Mouse (Mus musculus) heart, adult 10 weeks (tissue): ENCODE data around the gene 9130023H24Rik. TPM values are rescaled to one million over a fixed set of nuclear protein-coding genes. Genes with fewer than 3 reads are reported as not detected.

Source experiments
- polyA plus RNA-seq: library from polyadenylated mRNA; stranded (reverse); fragments of 350-450 nt; fragmentation: Illumina TruSeq; extraction: RNeasy Lipid Tissue Mini Kit (QIAGEN cat#74804); gene quantifications from one replicate; pipeline ENCODE4 v1.2.3, GENCODE M21; 2014; ENCODE audit warnings: low read depth, low replicate concordance

9130023H24Rik gene
- 1.8 TPM for polyA plus RNA-seq

GRCm38 (mm10) chr7:128237927-128238778, at the start of gene 9130023H24Rik:
9130023H24Rik (minus strand) TSS chr7:128238031.

DNA sequence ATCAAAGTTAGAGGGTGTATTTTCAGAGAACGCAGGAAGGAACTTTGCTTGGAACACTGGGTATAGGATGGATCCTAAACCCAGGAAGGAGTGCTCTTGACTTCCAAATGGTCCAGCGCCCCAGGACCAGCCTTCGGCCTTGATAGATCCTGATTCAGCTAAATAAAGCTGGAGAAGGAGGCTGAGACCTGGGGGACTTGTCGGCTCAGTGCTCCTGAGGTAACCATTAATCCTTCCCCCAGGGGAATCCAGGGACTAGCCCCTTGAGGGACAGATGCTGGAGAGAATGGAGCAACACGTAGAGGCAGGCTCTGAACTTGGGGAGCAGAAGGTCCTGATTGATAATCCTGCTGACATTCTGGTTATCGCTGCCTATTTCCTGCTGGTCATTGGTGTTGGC, 27.6 kb upstream of the 9130023H24Rik start, which contains the start of gene Slc5a2:
TSS of gene Slc5a2 (plus strand) at position 247 of the 400 bp plus-strand sequence.

DNA sequence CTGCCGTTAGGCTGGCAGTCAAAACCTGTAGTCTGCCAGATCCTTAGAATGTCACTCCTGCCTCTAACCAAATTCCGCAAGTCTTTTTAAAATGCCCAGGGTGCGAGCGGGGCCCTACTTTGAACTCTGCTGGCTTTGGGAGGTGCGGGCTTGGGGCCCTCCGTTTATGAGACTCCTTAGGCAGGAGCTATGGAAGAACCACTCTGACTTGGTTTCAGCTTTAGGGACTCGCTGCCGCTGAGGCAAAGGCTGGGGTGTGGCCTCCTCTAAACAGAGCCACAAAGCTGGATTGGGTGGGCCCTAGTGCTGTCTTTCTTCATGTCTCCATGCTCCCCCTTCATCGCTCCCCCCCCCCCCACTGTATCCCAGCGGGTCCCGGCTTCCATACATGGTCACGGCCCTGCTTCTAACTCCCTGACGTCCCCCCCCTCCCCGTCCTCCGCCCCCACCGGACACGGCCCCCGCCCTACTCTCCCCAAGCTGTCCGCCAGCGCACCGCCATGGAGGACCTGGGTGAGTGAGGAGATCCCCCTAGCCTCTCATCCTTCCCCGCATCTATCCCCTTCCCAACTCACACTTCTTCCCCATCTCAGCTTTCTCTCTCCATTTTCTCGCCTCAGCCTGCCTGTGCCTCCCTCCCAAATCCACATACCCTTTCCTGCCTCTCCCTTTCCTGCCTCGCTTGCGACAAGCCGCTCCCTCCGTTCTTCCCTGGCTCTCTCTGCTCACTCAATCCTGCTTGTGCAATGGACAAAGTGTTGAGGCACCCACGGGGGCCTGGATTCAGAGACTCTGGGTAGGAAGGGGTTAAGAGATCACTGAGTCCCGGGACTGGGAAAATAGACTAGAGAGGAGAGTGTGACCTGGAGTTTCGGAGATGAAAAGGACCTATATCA, 8.9 kb upstream of the 9130023H24Rik start, which contains the start of gene Tgfb1i1:
TSS of gene Tgfb1i1 (plus strand) at position 317 of the 896 bp plus-strand sequence.

GRCm38 (mm10) chr7:128236856-128237592, 807 bp downstream of the 9130023H24Rik start, which contains the start of gene Armc5:
Armc5 (plus strand) TSS chr7:128237342.

GRCm38 (mm10) chr7:128206152-128206551, 31.7 kb downstream of the 9130023H24Rik start, which contains the start of gene Cox6a2:
Cox6a2 (minus strand) TSS chr7:128206387.

Other genes with a start within 250 kb of the 9130023H24Rik start
- 15.1 TPM for gene Pycard, start 244.2 kb downstream of the 9130023H24Rik start, polyA plus RNA-seq
- 255 TPM for gene Trim72, start 234.1 kb downstream of the 9130023H24Rik start, polyA plus RNA-seq
- gene Itgam, start 175.4 kb downstream of the 9130023H24Rik start, polyA plus RNA-seq: 2.3 TPM
- gene Gm49368, start 175.3 kb downstream of the 9130023H24Rik start, polyA plus RNA-seq: not detected
- gene Itgax, start 108.5 kb downstream of the 9130023H24Rik start, polyA plus RNA-seq: 0.13 TPM
- not detected for gene Itgad, start 83.7 kb downstream of the 9130023H24Rik start, polyA plus RNA-seq
- gene Cox6a2, start 31.6 kb downstream of the 9130023H24Rik start, polyA plus RNA-seq: 3,732 TPM
- gene Armc5, start 689 bp downstream of the 9130023H24Rik start, polyA plus RNA-seq: 6.0 TPM
- 23.0 TPM for gene Tgfb1i1, start 8.8 kb upstream of the 9130023H24Rik start, polyA plus RNA-seq
- not detected for gene Slc5a2, start 27.6 kb upstream of the 9130023H24Rik start, polyA plus RNA-seq
- 8.7 TPM for gene BC017158, start 60.1 kb upstream of the 9130023H24Rik start, polyA plus RNA-seq
- gene Rgs10, start 180.7 kb upstream of the 9130023H24Rik start, polyA plus RNA-seq: 9.0 TPM
- gene Tial1, start 223.7 kb upstream of the 9130023H24Rik start, polyA plus RNA-seq: 71.6 TPM